Mouse (Mus musculus) G1E (cell line): ENCODE measurements at regions not wholly inside any gene's neighbourhood (a gene's known extent, or its start where the extent isn't known, plus 50 kb on each side); places are given as distances from the start of the nearest gene placed in this dataset.

Experiments used
- ATAC-seq: 2 replicates; pipeline ENCODE4 v1.8.0; 2016; ENCODE audit warnings: mild to moderate bottlenecking; ENCODE audit not compliant: insufficient number of reproducible peaks, poor library complexity, low FRiP score, severe bottlenecking; ENCODE audit errors: extremely low read depth
- DNase-seq: peaks from one replicate; pipeline ENCODE4 v3.0.0; 2012; ENCODE audit warnings: low spot score
- H3K27me3 ChIP-seq: 2 replicates; pipeline ENCODE4 v1.6.1; 2012; ENCODE audit warnings: mild to moderate bottlenecking, low read length, inconsistent platforms; ENCODE audit not compliant: insufficient read depth
- H3K36me3 ChIP-seq: replicated peaks from 2 replicates; pipeline ENCODE3; 2012; ENCODE audit warnings: mild to moderate bottlenecking, inconsistent platforms
- H3K4me1 ChIP-seq: 2 replicates; pipeline ENCODE4 v1.6.1; 2012; ENCODE audit warnings: low read depth, low read length, inconsistent platforms, mixed read lengths; ENCODE audit not compliant: insufficient read depth
- H3K4me3 ChIP-seq: 2 replicates; pipeline ENCODE4 v1.5.1; 2012; ENCODE audit warnings: low read depth, mild to moderate bottlenecking, inconsistent platforms, low read length, moderate library complexity, mixed read lengths
- H3K9me3 ChIP-seq: replicated peaks from 2 replicates; pipeline ENCODE4 v1.6.1; 2012; ENCODE audit warnings: inconsistent platforms
- CTCF ChIP-seq: IDR thresholded peaks from 2 replicates; pipeline ENCODE4 v1.5.1; 2012; ENCODE audit warnings: low read depth, low read length, inconsistent platforms, mixed read lengths
- GATA1 ChIP-seq: IDR thresholded peaks from 2 replicates; pipeline ENCODE4 v1.6.1; 2012; ENCODE audit warnings: borderline replicate concordance, low read length, inconsistent platforms, mixed read lengths
- GATA2 ChIP-seq: IDR thresholded peaks from 2 replicates; pipeline ENCODE4 v1.6.1; 2012; ENCODE audit warnings: low read depth, low read length, inconsistent platforms, borderline replicate concordance
- POLR2AphosphoS5 ChIP-seq: IDR thresholded peaks from 2 replicates; pipeline ENCODE4 v1.6.1; 2012; ENCODE audit warnings: low read depth, low read length, inconsistent platforms; ENCODE audit not compliant: insufficient replicate concordance
- TAL1 ChIP-seq: conservative IDR thresholded peaks from 2 replicates; pipeline ENCODE4 v1.6.1; 2012; ENCODE audit warnings: low read depth, low read length, inconsistent platforms, mixed read lengths

DNA sequence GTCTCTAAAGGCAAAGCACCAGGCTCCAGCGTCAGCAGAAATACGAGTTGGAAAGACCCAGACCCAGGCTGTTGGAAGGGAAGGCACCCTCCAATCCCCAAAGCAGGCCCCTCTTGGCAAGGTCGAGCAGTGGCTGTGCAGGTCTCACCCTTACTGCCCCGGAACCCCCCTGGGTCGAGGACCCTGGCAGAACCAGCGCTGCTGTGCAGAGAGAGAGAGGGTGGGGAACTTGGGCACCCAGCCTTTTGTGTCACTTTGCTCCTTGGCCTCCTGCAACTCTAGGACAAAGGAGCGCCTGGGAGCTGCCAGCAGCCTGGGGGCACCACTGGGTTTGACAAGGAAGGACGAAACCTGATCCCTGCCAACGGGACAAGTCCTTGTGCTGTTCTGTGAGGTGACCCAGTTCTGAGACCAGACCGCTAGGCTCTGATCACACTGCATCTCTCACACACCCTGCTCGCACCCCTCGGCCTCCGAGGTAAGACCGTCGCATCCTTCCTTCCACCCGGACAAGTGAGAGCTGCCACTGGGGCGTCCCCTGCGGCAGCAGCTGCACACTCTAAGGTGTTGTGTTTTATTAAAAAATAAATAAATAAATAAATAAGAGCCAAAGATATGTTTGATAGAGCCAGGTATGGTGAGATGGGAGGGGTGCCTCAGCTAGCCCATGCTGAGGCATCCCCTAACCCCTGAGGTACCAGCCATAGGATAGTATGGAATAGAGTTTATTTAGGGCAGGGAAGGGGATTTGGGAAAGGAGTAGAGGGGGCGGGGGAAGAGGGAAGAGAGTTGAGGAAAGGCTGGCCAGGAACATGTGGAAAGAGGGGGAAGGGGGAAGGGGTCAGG, 138.2 kb downstream of the Ly86 start:
- TF ChIP-seq POLR2AphosphoS5 (no peak), CTCF (no peak), GATA1 (no peak), GATA2 (no peak), TAL1 (no peak)
- Histone ChIP-seq H3K4me3 (no peak overlapping the region), H3K4me1 (no peaks in the 10 kb centered on the region), H3K9me3 (no peaks in the 10 kb centered on the region), H3K36me3 (no peaks in the 10 kb centered on the region), H3K27me3 (peaks cover 31% of the 10 kb centered on the region)
- DNase-seq = no peak
- ATAC-seq = no peak

GRCm38 (mm10) chr13:37484631-37485030, 139.6 kb downstream of the Ly86 start:
- H3K36me3 ChIP-seq = no peaks in the 10 kb centered on the region
- no peak overlapping the region for H3K4me3 ChIP-seq
- H3K4me1 ChIP-seq = no peaks in the 10 kb centered on the region
- H3K27me3 ChIP-seq = peaks cover 37% of the 10 kb centered on the region
- ATAC-seq (no peak), DNase-seq (no peak)
- TF ChIP-seq GATA2 (no peak), TAL1 (no peak), GATA1 (no peak), POLR2AphosphoS5 (no peak), CTCF (no peak)
- H3K9me3 ChIP-seq = no peaks in the 10 kb centered on the region

- ATAC-seq (no peak), DNase-seq (no peak)
- H3K4me1 ChIP-seq = no peaks in the 10 kb centered on the region
- TF ChIP-seq GATA2 (no peak), POLR2AphosphoS5 (no peak), CTCF (no peak)
- no peak overlapping the region for H3K4me3 ChIP-seq
- no peaks in the 10 kb centered on the region for H3K36me3 ChIP-seq
- peaks cover 27% of the 10 kb centered on the region for H3K27me3 ChIP-seq
- H3K9me3 ChIP-seq = no peaks in the 10 kb centered on the region
Measured at GRCm38 (mm10) chr13:37492115-37493001, 147.3 kb downstream of the Ly86 start.

GRCm38 (mm10) chr13:37493331-37493730, 148.3 kb downstream of the Ly86 start:
- TF ChIP-seq POLR2AphosphoS5 = no peak
- Histone ChIP-seq H3K27me3 (peaks cover 26% of the 10 kb centered on the region), H3K9me3 (no peaks in the 10 kb centered on the region), H3K36me3 (no peaks in the 10 kb centered on the region), H3K4me3 (no peak overlapping the region), H3K4me1 (no peaks in the 10 kb centered on the region)
- ATAC-seq = no peak
- no peak for DNase-seq

DNA sequence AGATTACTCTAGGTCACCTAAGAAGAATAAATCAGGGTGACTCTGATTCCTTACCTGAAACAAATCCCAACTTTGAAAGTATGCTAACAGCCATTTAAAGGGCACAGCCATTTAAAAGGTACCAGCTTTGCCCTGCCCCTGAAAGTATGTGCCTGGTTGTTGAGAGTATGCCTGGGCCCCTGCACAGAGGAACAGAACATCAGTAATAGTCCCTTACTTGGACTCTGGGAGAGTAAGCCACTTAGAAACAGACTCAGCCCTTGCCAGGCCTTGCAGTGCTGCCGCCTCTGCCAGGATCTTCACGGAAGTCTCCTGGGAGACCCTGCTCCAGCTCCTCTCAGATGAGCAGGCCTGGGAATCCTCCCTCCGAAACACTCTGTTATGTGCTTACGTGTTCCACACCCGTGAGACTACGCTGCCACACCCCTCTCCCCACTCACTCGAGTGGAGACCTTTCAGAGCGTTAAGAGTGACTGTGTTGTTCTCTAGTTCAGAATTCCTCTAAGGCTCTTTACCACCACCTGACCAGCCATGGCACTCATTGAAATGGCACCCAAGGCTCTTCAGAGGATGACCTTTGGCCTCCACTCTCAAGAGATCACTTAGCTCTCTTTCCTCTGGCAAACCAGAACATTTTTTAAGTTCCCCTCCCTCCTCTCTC, 150.4 kb downstream of the Ly86 start:
- ATAC-seq (no peak), DNase-seq (no peak)
- H3K9me3 ChIP-seq = no peaks in the 10 kb centered on the region
- no peaks in the 10 kb centered on the region for H3K36me3 ChIP-seq
- no peaks in the 10 kb centered on the region for H3K4me1 ChIP-seq
- TF ChIP-seq GATA1 = no peak
- TF ChIP-seq POLR2AphosphoS5 = no peak
- no peak for TF ChIP-seq TAL1
- no peak for TF ChIP-seq GATA2
- H3K27me3 ChIP-seq = peaks cover 24% of the 10 kb centered on the region
- no peak overlapping the region for H3K4me3 ChIP-seq

GRCm38 (mm10) chr13:37497986-37498385, 153.0 kb downstream of the Ly86 start:
- no peak for ATAC-seq
- Histone ChIP-seq H3K27me3 (peaks cover 19% of the 10 kb centered on the region), H3K9me3 (no peaks in the 10 kb centered on the region), H3K4me1 (no peaks in the 10 kb centered on the region), H3K4me3 (no peak overlapping the region), H3K36me3 (no peaks in the 10 kb centered on the region)
- TF ChIP-seq GATA2 (no peak), CTCF (no peak), GATA1 (no peak), POLR2AphosphoS5 (no peak), TAL1 (no peak)
- DNase-seq = no peak
